Mouse (Mus musculus) megakaryocyte, embryonic 14.5 days (primary cell): ENCODE measurements around the gene Sema6d. TPM values are rescaled to one million over a fixed set of nuclear protein-coding genes. Genes with fewer than 3 reads are reported as not detected.

ENCODE experiments used
- H3K27me3 ChIP-seq: replicated peaks from 2 replicates; pipeline ENCODE3; 2012; ENCODE audit warnings: inconsistent platforms
- H3K36me3 ChIP-seq: replicated peaks from 2 replicates; pipeline ENCODE3; 2012; ENCODE audit warnings: low read length, inconsistent platforms, mixed read lengths
- H3K4me1 ChIP-seq: 2 replicates; pipeline ENCODE4 v1.6.1; 2012; ENCODE audit warnings: inconsistent platforms
- H3K4me3 ChIP-seq: replicated peaks from 2 replicates; pipeline ENCODE3; 2012; ENCODE audit warnings: moderate library complexity, mild to moderate bottlenecking, inconsistent platforms
- H3K9me3 ChIP-seq: 2 replicates; pipeline ENCODE4 v1.6.1; 2012; ENCODE audit warnings: inconsistent platforms
- FLI1 ChIP-seq: IDR thresholded peaks from 2 replicates; pipeline ENCODE4 v1.6.1; 2012; ENCODE audit warnings: low read length, inconsistent platforms, mixed read lengths
- GATA1 ChIP-seq: IDR thresholded peaks from 3 replicates; pipeline ENCODE4 v1.6.1; 2012; ENCODE audit warnings: mixed read lengths, low read length, inconsistent platforms, borderline replicate concordance
- polyA plus RNA-seq: library from polyadenylated mRNA; stranded (reverse); fragments of >175 nt; gene quantifications from 2 replicates; pipeline ENCODE4 v1.2.3, GENCODE M21; 2012; ENCODE audit warnings: low replicate concordance; ENCODE audit not compliant: insufficient read depth

Sema6d gene
- polyA plus RNA-seq, 1 experiment: 2.3 TPM

- H3K9me3 ChIP-seq: 0 out of 2 replicates have a peak, but pooled peaks cover 6% of the 10 kb centered on the region
- no peak for TF ChIP-seq FLI1
- TF ChIP-seq GATA1: no peak
- H3K36me3 ChIP-seq: no peaks in the 10 kb centered on the region
- no peak overlapping the region for H3K4me3 ChIP-seq
- no peaks in the 10 kb centered on the region for H3K27me3 ChIP-seq
- H3K4me1 ChIP-seq: no peaks in the 10 kb centered on the region
These were observed 133.8 kb downstream of the Sema6d start for GRCm38 (mm10) chr2:124223559-124223958.

GRCm38 (mm10) chr2:124224328-124224727 is 134.6 kb downstream of the Sema6d start:
- TF ChIP-seq FLI1 (no peak), GATA1 (no peak)
- Histone ChIP-seq H3K4me1 (no peaks in the 10 kb centered on the region), H3K4me3 (no peak overlapping the region), H3K27me3 (no peaks in the 10 kb centered on the region), H3K36me3 (no peaks in the 10 kb centered on the region), H3K9me3 (0 out of 2 replicates have a peak, but pooled peaks cover 6% of the 10 kb centered on the region)

GRCm38 (mm10) chr2:124234636-124235221 is 145.0 kb downstream of the Sema6d start:
- no peak for TF ChIP-seq FLI1
- no peak for TF ChIP-seq GATA1
- no peak overlapping the region for H3K4me3 ChIP-seq
- H3K36me3 ChIP-seq: no peaks in the 10 kb centered on the region
- no peaks in the 10 kb centered on the region for H3K27me3 ChIP-seq
- peaks cover 9% of the 10 kb centered on the region for H3K9me3 ChIP-seq
- no peaks in the 10 kb centered on the region for H3K4me1 ChIP-seq

- TF ChIP-seq FLI1: no peak
- TF ChIP-seq GATA1: no peak
- Histone ChIP-seq H3K36me3 (no peaks in the 10 kb centered on the region), H3K4me3 (no peak overlapping the region), H3K4me1 (no peaks in the 10 kb centered on the region), H3K9me3 (peaks cover 9% of the 10 kb centered on the region), H3K27me3 (no peaks in the 10 kb centered on the region)
These were observed 145.7 kb downstream of the Sema6d start for GRCm38 (mm10) chr2:124235237-124236055.

- TF ChIP-seq FLI1 (no peak), GATA1 (no peak)
- H3K9me3 ChIP-seq: peaks cover 13% of the 10 kb centered on the region
- H3K36me3 ChIP-seq: no peaks in the 10 kb centered on the region
- no peaks in the 10 kb centered on the region for H3K27me3 ChIP-seq
- H3K4me3 ChIP-seq: no peak overlapping the region
- H3K4me1 ChIP-seq: no peaks in the 10 kb centered on the region
These were observed 147.1 kb downstream of the Sema6d start for GRCm38 (mm10) chr2:124236831-124237230.

GRCm38 (mm10) chr2:124243608-124244007 is 153.8 kb downstream of the Sema6d start:
- H3K36me3 ChIP-seq: no peaks in the 10 kb centered on the region
- no peaks in the 10 kb centered on the region for H3K27me3 ChIP-seq
- TF ChIP-seq FLI1 (no peak), GATA1 (no peak)
- no peaks in the 10 kb centered on the region for H3K4me1 ChIP-seq
- H3K9me3 ChIP-seq: peaks cover 5% of the 10 kb centered on the region; the same call in 1 of the 2 replicates
- no peak overlapping the region for H3K4me3 ChIP-seq

- no peaks in the 10 kb centered on the region for H3K36me3 ChIP-seq
- TF ChIP-seq GATA1: no peak
- TF ChIP-seq FLI1: no peak
- no peaks in the 10 kb centered on the region for H3K4me1 ChIP-seq
- peaks cover 5% of the 10 kb centered on the region; the same call in 1 of the 2 replicates for H3K9me3 ChIP-seq
- no peak overlapping the region for H3K4me3 ChIP-seq
- H3K27me3 ChIP-seq: no peaks in the 10 kb centered on the region
These were observed 154.9 kb downstream of the Sema6d start for GRCm38 (mm10) chr2:124244543-124245245.

- H3K27me3 ChIP-seq: no peaks in the 10 kb centered on the region
- H3K4me3 ChIP-seq: no peak overlapping the region
These were observed 168.3 kb downstream of the Sema6d start for GRCm38 (mm10) chr2:124258108-124258507.

GRCm38 (mm10) chr2:124264309-124264708 is 174.5 kb downstream of the Sema6d start:
- no peaks in the 10 kb centered on the region for H3K4me1 ChIP-seq
- no peaks in the 10 kb centered on the region for H3K27me3 ChIP-seq
- no peaks in the 10 kb centered on the region for H3K36me3 ChIP-seq
- no peak overlapping the region for H3K4me3 ChIP-seq
- H3K9me3 ChIP-seq: 0 out of 2 replicates have a peak, but pooled peaks cover 2% of the 10 kb centered on the region
- TF ChIP-seq GATA1 (no peak), FLI1 (no peak)

More at GRCm38 (mm10) chr2:124258108-124258507, 168.3 kb downstream of the Sema6d start:
- TF ChIP-seq GATA1 (no peak), FLI1 (no peak)
- Histone ChIP-seq H3K4me1 (no peaks in the 10 kb centered on the region), H3K36me3 (no peaks in the 10 kb centered on the region), H3K9me3 (peaks cover 23% of the 10 kb centered on the region)

GRCm38 (mm10) chr2:124271156-124271555 is 181.4 kb downstream of the Sema6d start:
- Histone ChIP-seq H3K9me3 (no peaks in the 10 kb centered on the region), H3K4me3 (no peak overlapping the region), H3K27me3 (no peaks in the 10 kb centered on the region), H3K4me1 (no peaks in the 10 kb centered on the region), H3K36me3 (no peaks in the 10 kb centered on the region)
- TF ChIP-seq FLI1 (no peak), GATA1 (no peak)
